9 mouse cellular contexts compared by ENCODE assay signal in genomic region chr14:55052496-55052895, GRCm38 (mm10). TPM values are rescaled to one million over a fixed set of nuclear protein-coding genes. Genes with fewer than 3 reads are reported as not detected.
DNase-seq lines count a peak whose midpoint lies in the region; ATAC-seq and TF ChIP-seq lines count a peak whose summit lies in the region.
"Had no signal": no experiment of that assay in that cellular context is flagged by ENCODE, and none has a peak within 500 bp of the region (broad histone marks: within the 10 kb centered on the region; RNA-seq: fewer than 3 reads in every experiment).

No protein-coding gene starts in this region.

- peak overlapping the region; percentile 58 for H3K4me2 ChIP-seq in hindbrain, postnatal 0 days (ENCODE audit: low read depth, low read length)

- WGBS in cerebellum, adult 2 months = 2% methylated on average over 9 of the region's 9 CpGs
- 5% methylated on average over 9 of the region's 9 CpGs for WGBS in hindbrain, postnatal 0 days

- H3K27ac ChIP-seq in cerebellum, adult 2 months (ENCODE audit: insufficient read depth, low read length) = peak overlapping the region; percentile 86
- H3K27ac ChIP-seq in hindbrain, postnatal 0 days = peak overlapping the region; percentile 97
- H3K27ac ChIP-seq: liver, embryonic 14.5 days had no signal

- H3K4me3 ChIP-seq in cerebellum, adult 2 months (replicated peaks; ENCODE audit: insufficient read depth, low read depth, low read length) = no peak overlapping the region
- H3K4me3 ChIP-seq in hindbrain, postnatal 0 days (ENCODE audit: low read length) = 0 out of 2 replicates have a peak overlapping the region, but pooled peaks have one; percentile 2

- H3K9me3 ChIP-seq in hindbrain, postnatal 0 days (ENCODE audit: low read length) = no peaks in the 10 kb centered on the region

- peak overlapping the region; percentile 24; the same call in 1 of the 2 replicates for H3K9ac ChIP-seq in hindbrain, postnatal 0 days (replicated peaks; ENCODE audit: low read length)
- H3K9ac ChIP-seq: liver, embryonic 14.5 days had no signal

- peaks cover 7% of the 10 kb centered on the region for H3K4me1 ChIP-seq in cerebellum, adult 2 months (ENCODE audit: control insufficient read depth, insufficient read depth, low read length)
- peaks cover 31% of the 10 kb centered on the region for H3K4me1 ChIP-seq in hindbrain, postnatal 0 days (ENCODE audit: insufficient read depth, low read length)

- peak; percentile 30 for ATAC-seq in hindbrain, postnatal 0 days
- ATAC-seq in megakaryocyte, adult 5-6 weeks (ENCODE audit: poor library complexity, severe bottlenecking) = no peak

- no peaks in the 10 kb centered on the region for H3K36me3 ChIP-seq in hindbrain, postnatal 0 days (ENCODE audit: insufficient read depth, low read length)

- H3K27me3 ChIP-seq in cerebellum, adult 2 months (ENCODE audit: control insufficient read depth, insufficient read depth, low read length) = no peaks in the 10 kb centered on the region
- no peaks in the 10 kb centered on the region for H3K27me3 ChIP-seq in hindbrain, postnatal 0 days (ENCODE audit: insufficient read depth, low read length)

- peak; percentile 18 to 59 for DNase-seq in kidney, postnatal 36 days
- no peak for DNase-seq in kidney, adult 8-10 months
- peak; percentile 94 to 95 for DNase-seq in cerebellum, adult 2 months
- peak; percentile 94 for DNase-seq in hindbrain, postnatal 0 days (ENCODE audit: low spot score)
- DNase-seq in retina, postnatal 7 days (ENCODE audit: low read depth, low spot score) = peak; percentile 50
- DNase-seq in liver = no peak
- no peak for DNase-seq in heart, adult 8-10 months (ENCODE audit: low spot score)

- no peak for TF ChIP-seq CTCF in cerebellum, adult 2 months (IDR thresholded peaks at IDR 0.05; ENCODE audit: borderline replicate concordance, insufficient read depth, low read depth, low read length)
- no peak for TF ChIP-seq CTCF in hindbrain, postnatal 0 days (IDR thresholded peaks at IDR 0.05; ENCODE audit: low read depth)

- no peak for TF ChIP-seq POLR2A in cerebellum, adult 2 months (IDR thresholded peaks at IDR 0.05; ENCODE audit: borderline replicate concordance, insufficient read depth, low read length)

RNA-seq across cellular contexts. Expression of gene Ngdn, which starts 37.2 kb away (rescaled TPM):
- 49.4 and 50.4 TPM in 2 replicates for polyA plus RNA-seq in cerebellum, adult 2 months (2012; rRNA removed)
- total RNA-seq in hindbrain, postnatal 0 days (2014; rRNA removed) = 16.6 and 25.4 TPM in 2 replicates
- 53.2 and 55.2 TPM in 2 replicates for polyA plus RNA-seq in hindbrain, postnatal 0 days (2015; fragmentation: Nextera tagmentation; extraction: Ambion mirVana)
- 56.1 and 56.9 TPM in 2 replicates for total RNA-seq in megakaryocyte, adult 5-6 weeks (2015)
- total RNA-seq in megakaryocyte, adult 5-6 weeks (2017) = 32.9 and 52.7 TPM in 2 replicates
- 10 to 100 TPM; 22.3 to 31.5 (median 25.9) TPM for total RNA-seq in heart, adult 8-10 months (2022)

RNA-seq across cellular contexts. Expression of gene Zfhx2, which starts 39.6 kb away (rescaled TPM):
- polyA plus RNA-seq in cerebellum, adult 2 months (2012; rRNA removed) = 10.7 and 11.0 TPM in 2 replicates
- total RNA-seq in hindbrain, postnatal 0 days (2014; rRNA removed) = 10.7 and 10.9 TPM in 2 replicates
- polyA plus RNA-seq in hindbrain, postnatal 0 days (2015; fragmentation: Nextera tagmentation; extraction: Ambion mirVana) = 8.1 and 8.4 TPM in 2 replicates
- 2.0 and 2.1 TPM in 2 replicates for total RNA-seq in megakaryocyte, adult 5-6 weeks (2015)
- total RNA-seq in megakaryocyte, adult 5-6 weeks (2017) = 1.1 and 1.3 TPM in 2 replicates
- 1 to 10 TPM; 4.8 to 5.6 (median 4.9) TPM for total RNA-seq in heart, adult 8-10 months (2022)

RNA-seq across cellular contexts. Expression of gene Thtpa, which starts 42.1 kb away (rescaled TPM):
- polyA plus RNA-seq in cerebellum, adult 2 months (2012; rRNA removed) = 12.8 and 13.8 TPM in 2 replicates
- 37.7 and 44.1 TPM in 2 replicates for total RNA-seq in hindbrain, postnatal 0 days (2014; rRNA removed)
- 31.8 and 32.8 TPM in 2 replicates for polyA plus RNA-seq in hindbrain, postnatal 0 days (2015; fragmentation: Nextera tagmentation; extraction: Ambion mirVana)
- total RNA-seq in megakaryocyte, adult 5-6 weeks (2015) = 5.4 and 6.9 TPM in 2 replicates
- total RNA-seq in megakaryocyte, adult 5-6 weeks (2017) = 5.9 and 7.2 TPM in 2 replicates
- 10 to 100 TPM; 11.5 to 17.0 (median 14.0) TPM for total RNA-seq in heart, adult 8-10 months (2022)

RNA-seq across cellular contexts. Expression of gene Ap1g2, which starts 53.9 kb away (rescaled TPM):
- polyA plus RNA-seq in cerebellum, adult 2 months (2012; rRNA removed) = 18.6 and 19.1 TPM in 2 replicates
- 5.7 and 6.5 TPM in 2 replicates for total RNA-seq in hindbrain, postnatal 0 days (2014; rRNA removed)
- 5.9 and 6.1 TPM in 2 replicates for polyA plus RNA-seq in hindbrain, postnatal 0 days (2015; fragmentation: Nextera tagmentation; extraction: Ambion mirVana)
- 43.2 and 46.7 TPM in 2 replicates for total RNA-seq in megakaryocyte, adult 5-6 weeks (2015)
- 11.8 and 18.3 TPM in 2 replicates for total RNA-seq in megakaryocyte, adult 5-6 weeks (2017)
- total RNA-seq in heart, adult 8-10 months (2022) = 1 to 10 TPM; 2.7 to 4.5 (median 4.1) TPM

RNA-seq across cellular contexts. Expression of gene Myh7, which starts 58.1 kb away (rescaled TPM):
- 4.4 and 6.9 TPM in 2 replicates for polyA plus RNA-seq in cerebellum, adult 2 months (2012; rRNA removed)
- 1.3 and 2.0 TPM in 2 replicates for total RNA-seq in hindbrain, postnatal 0 days (2014; rRNA removed)
- polyA plus RNA-seq in hindbrain, postnatal 0 days (2015; fragmentation: Nextera tagmentation; extraction: Ambion mirVana) = 6.5 and 8.6 TPM in 2 replicates
- total RNA-seq in megakaryocyte, adult 5-6 weeks (2015) = not detected in 2 replicates
- not detected in 2 replicates for total RNA-seq in megakaryocyte, adult 5-6 weeks (2017)
- total RNA-seq in heart, adult 8-10 months (2022) = 1,000 to 10,000 TPM; 1,453 to 2,519 (median 2,136) TPM

Comparison
In these comparisons a context has a peak if more than half of its experiments do, and no peak if none do; other contexts are left out.
1. DNase-seq: peak in kidney, postnatal 36 days (2 of 2), cerebellum, adult 2 months (2 of 2), hindbrain, postnatal 0 days (single experiment) and retina, postnatal 7 days (single experiment); none in kidney, adult 8-10 months (0 of 2), liver (single experiment) and heart, adult 8-10 months (single experiment).